Mouse (Mus musculus) mesoderm, embryonic 11.5 days (tissue): Measurements from ENCODE around the gene Lmx1a.

ENCODE experiments used
- DNase-seq: peaks from one replicate; pipeline ENCODE4 v3.0.0-alpha.2; 2012; ENCODE audit warnings: low read depth, low spot score

The Lmx1a gene

GRCm38 (mm10) chr1:167781787-167782484 is 92.9 kb downstream of the Lmx1a start:
- DNase-seq: peak; percentile 84

GRCm38 (mm10) chr1:167784067-167784466 is 95.0 kb downstream of the Lmx1a start:
- DNase-seq: no peak

GRCm38 (mm10) chr1:167788684-167789413 is 99.8 kb downstream of the Lmx1a start:
- DNase-seq: peak; percentile 60

GRCm38 (mm10) chr1:167789448-167789847 is 100.4 kb downstream of the Lmx1a start:
- DNase-seq: no peak

GRCm38 (mm10) chr1:167790688-167791087 is 101.7 kb downstream of the Lmx1a start:
- DNase-seq: no peak

- no peak for DNase-seq
Measured at GRCm38 (mm10) chr1:167791221-167791620, 102.2 kb downstream of the Lmx1a start.

- no peak for DNase-seq
Measured at GRCm38 (mm10) chr1:167801923-167802322, 112.9 kb downstream of the Lmx1a start.

GRCm38 (mm10) chr1:167802510-167803271 is 113.7 kb downstream of the Lmx1a start:
- DNase-seq: peak; percentile 71

- no peak for DNase-seq
Measured at GRCm38 (mm10) chr1:167803351-167803981, 114.4 kb downstream of the Lmx1a start.

GRCm38 (mm10) chr1:167804836-167805235 is 115.8 kb downstream of the Lmx1a start:
- no peak for DNase-seq

GRCm38 (mm10) chr1:167811141-167811540 is 122.1 kb downstream of the Lmx1a start:
- no peak for DNase-seq

GRCm38 (mm10) chr1:167815166-167815565 is 126.1 kb downstream of the Lmx1a start:
- no peak for DNase-seq

GRCm38 (mm10) chr1:167817028-167817427 is 128.0 kb downstream of the Lmx1a start:
- DNase-seq: no peak

GRCm38 (mm10) chr1:167817616-167818015 is 128.6 kb downstream of the Lmx1a start:
- DNase-seq: no peak

GRCm38 (mm10) chr1:167820031-167820430 is 131.0 kb downstream of the Lmx1a start:
- DNase-seq: no peak

GRCm38 (mm10) chr1:167821125-167821524 is 132.1 kb downstream of the Lmx1a start:
- DNase-seq: no peak

- no peak for DNase-seq
Measured at GRCm38 (mm10) chr1:167830291-167830690, 141.3 kb downstream of the Lmx1a start.

- no peak for DNase-seq
Measured at GRCm38 (mm10) chr1:167831601-167832000, 142.6 kb downstream of the Lmx1a start.

- DNase-seq: no peak
Measured at GRCm38 (mm10) chr1:167854801-167855200, 165.8 kb downstream of the Lmx1a start.

GRCm38 (mm10) chr1:167872028-167872427 is 183.0 kb downstream of the Lmx1a start:
- no peak for DNase-seq

GRCm38 (mm10) chr1:167874099-167874498 is 185.1 kb downstream of the Lmx1a start:
- DNase-seq: no peak

- DNase-seq: no peak
Measured at GRCm38 (mm10) chr1:167877931-167878330, 188.9 kb downstream of the Lmx1a start.
